Mouse (Mus musculus) thymus, adult 2 months (tissue): ENCODE results near the gene Adamts7.

Experiments
- CTCF ChIP-seq: fragments of 200-500 bp; IDR thresholded peaks from 2 replicates; pipeline ENCODE4 v1.5.1; 2012; ENCODE audit warnings: mild to moderate bottlenecking, control low read depth, low read length, moderate library complexity, borderline replicate concordance; ENCODE audit not compliant: control insufficient read depth, poor library complexity, insufficient read depth; ENCODE audit errors: extremely low read depth
- POLR2A ChIP-seq: fragments of 200-500 bp; IDR thresholded peaks from 2 replicates; pipeline ENCODE4 v1.6.1; 2012; ENCODE audit warnings: mild to moderate bottlenecking, low read length, control low read depth, moderate library complexity; ENCODE audit not compliant: control insufficient read depth, poor library complexity, insufficient read depth; ENCODE audit errors: extremely low read depth

GRCm38 (mm10) chr9:90171421-90171820 is 8.6 kb downstream of the Adamts7 start:
- TF ChIP-seq POLR2A (no peak), CTCF (no peak)
